Mouse (Mus musculus): Measurements from ENCODE around the gene Tuba1b. TPM values are rescaled to one million over a fixed set of nuclear protein-coding genes. Genes with fewer than 3 reads are reported as not detected.

Gene Tuba1b
- polyA plus RNA-seq, 1 experiment from 2014 or later, result 1,138 TPM

DNA sequence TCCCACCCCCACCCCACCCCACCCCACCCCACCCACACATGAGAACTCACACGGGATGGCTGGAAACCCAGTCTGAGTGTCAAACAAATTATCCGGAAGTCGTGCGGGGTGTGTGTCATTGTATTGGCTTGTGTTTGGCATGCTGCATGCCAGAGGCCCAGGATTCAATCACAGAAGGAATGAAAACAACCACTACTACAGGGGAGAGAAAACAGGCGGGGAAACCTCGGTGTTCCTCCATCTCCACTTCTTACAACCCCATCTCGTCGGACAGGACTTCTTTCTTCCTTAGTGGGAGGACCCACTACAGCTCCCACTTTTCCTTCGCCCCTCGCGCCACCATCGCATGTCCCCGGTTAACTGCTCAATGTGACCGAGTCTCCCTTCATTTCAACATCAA is 17.3 kb downstream of the Tuba1b start:
- H3K9ac ChIP-seq (replicated peaks), result peak overlapping the region; percentile 83
- peak overlapping the region; percentile 76 for H3K4me2 ChIP-seq (replicated peaks)
- H3K9me3 ChIP-seq, result no peaks in the 10 kb centered on the region
- no peak for ATAC-seq (replicated peaks)
- under 1% methylated on average over 14 of the region's 14 CpGs for WGBS
- H3K4me1 ChIP-seq, result peaks cover 34% of the 10 kb centered on the region
- peak overlapping the region; percentile 77 for H3K4me3 ChIP-seq
- peaks cover 13% of the 10 kb centered on the region for H3K36me3 ChIP-seq
- H3K27me3 ChIP-seq, result no peaks in the 10 kb centered on the region
- H3K27ac ChIP-seq (replicated peaks), result peak overlapping the region; percentile 97

DNA sequence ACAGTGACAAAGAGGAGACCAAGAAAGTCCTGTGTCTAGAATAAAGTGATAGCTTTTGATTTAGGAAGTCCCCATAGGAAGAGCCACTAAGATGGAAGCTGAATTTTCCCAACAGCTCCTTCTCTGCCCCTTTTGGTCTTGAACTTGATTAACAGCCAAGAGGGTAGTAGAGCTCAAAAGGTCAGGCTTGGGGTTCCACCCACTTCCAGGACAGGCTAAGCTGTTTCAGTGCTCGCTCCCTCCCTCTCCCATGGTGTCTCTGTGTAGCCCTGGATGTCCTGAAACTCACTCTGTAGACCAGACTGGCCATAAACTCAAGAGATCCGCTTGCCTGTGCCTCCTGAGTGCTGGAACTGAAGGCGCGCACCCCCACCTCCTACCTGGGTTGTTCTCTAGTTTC is 18.3 kb downstream of the Tuba1b start:
- Histone ChIP-seq H3K9me3 (no peaks in the 10 kb centered on the region), H3K9ac (replicated peaks) (peak overlapping the region; percentile 83; the same call in 1 of the 2 replicates), H3K4me2 (replicated peaks) (peak overlapping the region; percentile 76), H3K27ac (replicated peaks) (no peak overlapping the region), H3K36me3 (peaks cover 23% of the 10 kb centered on the region), H3K4me1 (peaks cover 34% of the 10 kb centered on the region), H3K27me3 (no peaks in the 10 kb centered on the region), H3K4me3 (peak overlapping the region; percentile 77)
- no peak for ATAC-seq (replicated peaks)
- WGBS, result 95% methylated on average over 4 of the region's 4 CpGs

DNA sequence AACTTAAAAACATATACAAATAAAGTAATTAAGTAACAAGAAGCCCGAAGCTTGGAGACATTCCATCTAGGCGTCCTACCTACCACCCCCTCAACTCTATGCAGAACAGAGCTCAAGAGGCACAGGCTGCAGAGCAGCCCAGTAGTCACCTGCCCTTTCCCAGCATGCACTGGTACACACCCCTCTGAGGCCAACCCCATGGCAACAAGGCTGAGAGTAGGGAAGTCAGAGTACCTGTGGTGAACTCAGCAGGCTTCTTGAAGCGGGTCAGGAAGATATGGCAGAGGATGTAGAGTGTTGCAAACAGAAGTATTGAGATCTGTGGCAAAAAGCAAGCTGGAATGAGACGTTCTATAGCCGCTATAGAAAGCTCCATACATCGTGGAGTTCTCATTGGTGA is 19.5 kb downstream of the Tuba1b start:
- H3K9ac ChIP-seq (replicated peaks), result no peak overlapping the region
- no peaks in the 10 kb centered on the region for H3K27me3 ChIP-seq
- H3K4me3 ChIP-seq, result no peak overlapping the region
- H3K27ac ChIP-seq (replicated peaks), result no peak overlapping the region
- no peak for ATAC-seq (replicated peaks)
- no peaks in the 10 kb centered on the region for H3K9me3 ChIP-seq
- H3K4me2 ChIP-seq (replicated peaks), result peak overlapping the region; percentile 76; the same call in 1 of the 2 replicates
- 89% methylated on average over 6 of the region's 6 CpGs for WGBS
- peaks cover 35% of the 10 kb centered on the region for H3K36me3 ChIP-seq
- peaks cover 34% of the 10 kb centered on the region for H3K4me1 ChIP-seq

DNA sequence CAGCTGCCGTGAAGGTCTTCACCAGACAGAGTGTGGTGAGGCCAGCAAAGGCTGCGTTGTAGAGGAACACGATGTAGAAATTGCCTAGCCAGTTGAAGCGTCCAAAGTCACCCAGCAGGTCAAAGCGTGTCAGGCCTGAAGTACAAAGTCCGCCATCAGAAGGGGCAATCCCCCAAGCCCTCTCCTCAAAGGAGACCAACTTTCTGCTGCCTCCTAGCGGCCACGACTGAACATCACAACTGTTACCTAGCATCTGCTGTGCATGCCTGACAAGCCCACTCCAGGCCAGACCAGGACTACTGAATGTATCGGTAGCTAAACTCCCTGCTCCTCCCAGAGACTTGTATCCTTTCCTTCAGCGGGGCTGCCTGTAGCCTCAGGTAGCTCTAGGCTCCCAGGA is 29.7 kb downstream of the Tuba1b start:
- 28% methylated on average over 10 of the region's 10 CpGs for WGBS
- H3K9ac ChIP-seq (replicated peaks), result no peak overlapping the region

DNA sequence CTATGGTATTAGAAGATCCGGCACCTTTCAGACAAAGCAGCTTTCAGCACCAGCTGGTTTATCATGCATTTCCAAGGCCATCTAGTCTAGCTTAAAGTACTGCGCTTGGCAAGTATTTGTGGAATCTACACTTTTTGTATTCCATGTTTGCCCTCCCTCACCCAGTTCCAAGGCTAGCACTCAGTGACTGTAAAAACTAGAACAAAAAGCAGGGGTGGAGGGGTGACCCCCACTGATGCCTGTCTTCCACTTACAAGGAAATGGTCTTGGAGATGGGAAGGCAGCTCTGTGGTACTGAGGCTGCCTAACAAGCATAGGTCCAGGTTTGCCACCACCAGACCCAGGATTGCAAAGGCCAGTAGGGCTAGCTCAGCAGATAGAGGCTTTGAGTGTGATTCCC is 31.8 kb downstream of the Tuba1b start:
- 92% methylated on average over 2 of the region's 2 CpGs for WGBS
- no peak for ATAC-seq (replicated peaks)

More for the DNA sequence above, 29.7 kb downstream of the Tuba1b start:
- no peak overlapping the region for H3K4me3 ChIP-seq
- ATAC-seq (replicated peaks), result no peak
- H3K27ac ChIP-seq (replicated peaks), result no peak overlapping the region
- no peaks in the 10 kb centered on the region for H3K9me3 ChIP-seq
- H3K27me3 ChIP-seq, result peaks cover 3% of the 10 kb centered on the region; the same call in 1 of the 2 replicates
- no peak overlapping the region for H3K4me2 ChIP-seq (replicated peaks)
- H3K4me1 ChIP-seq, result no peaks in the 10 kb centered on the region
- H3K36me3 ChIP-seq, result peaks cover 62% of the 10 kb centered on the region

DNA sequence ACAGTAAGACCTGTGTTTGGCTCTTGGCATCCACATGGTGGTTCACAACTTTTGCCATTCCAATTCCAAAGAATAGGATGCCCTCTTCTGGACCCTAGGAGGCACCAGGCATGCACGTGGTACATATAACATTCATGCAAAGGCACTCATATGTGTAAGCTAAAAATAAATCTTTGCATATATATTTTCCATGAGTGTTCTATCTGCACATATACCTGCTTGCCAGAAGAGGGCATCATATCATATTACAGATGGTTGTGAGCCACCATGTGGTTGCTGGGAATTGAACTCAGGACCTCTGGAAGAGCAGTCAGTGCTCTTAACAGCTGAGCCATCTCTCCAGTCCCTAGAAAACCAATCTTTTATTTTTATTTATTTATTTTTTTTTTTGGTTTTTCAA is 32.8 kb downstream of the Tuba1b start:
- ATAC-seq (replicated peaks), result no peak
- H3K27me3 ChIP-seq, result peaks cover 31% of the 10 kb centered on the region
- peaks cover 32% of the 10 kb centered on the region for H3K36me3 ChIP-seq
- H3K4me1 ChIP-seq, result peaks cover 13% of the 10 kb centered on the region
- H3K4me3 ChIP-seq, result no peak overlapping the region
- 75% methylated on average over 1 of the region's 1 CpGs for WGBS
- no peak overlapping the region for H3K9ac ChIP-seq (replicated peaks)
- no peaks in the 10 kb centered on the region for H3K9me3 ChIP-seq
- no peak overlapping the region for H3K4me2 ChIP-seq (replicated peaks)
- H3K27ac ChIP-seq (replicated peaks), result no peak overlapping the region

More for the DNA sequence above, 31.8 kb downstream of the Tuba1b start:
- peaks cover 22% of the 10 kb centered on the region; the same call in 1 of the 2 replicates for H3K27me3 ChIP-seq
- peaks cover 11% of the 10 kb centered on the region for H3K4me1 ChIP-seq
- no peak overlapping the region for H3K9ac ChIP-seq (replicated peaks)
- H3K27ac ChIP-seq (replicated peaks), result no peak overlapping the region
- no peak overlapping the region for H3K4me3 ChIP-seq
- no peak overlapping the region for H3K4me2 ChIP-seq (replicated peaks)
- H3K9me3 ChIP-seq, result no peaks in the 10 kb centered on the region
- peaks cover 41% of the 10 kb centered on the region for H3K36me3 ChIP-seq

DNA sequence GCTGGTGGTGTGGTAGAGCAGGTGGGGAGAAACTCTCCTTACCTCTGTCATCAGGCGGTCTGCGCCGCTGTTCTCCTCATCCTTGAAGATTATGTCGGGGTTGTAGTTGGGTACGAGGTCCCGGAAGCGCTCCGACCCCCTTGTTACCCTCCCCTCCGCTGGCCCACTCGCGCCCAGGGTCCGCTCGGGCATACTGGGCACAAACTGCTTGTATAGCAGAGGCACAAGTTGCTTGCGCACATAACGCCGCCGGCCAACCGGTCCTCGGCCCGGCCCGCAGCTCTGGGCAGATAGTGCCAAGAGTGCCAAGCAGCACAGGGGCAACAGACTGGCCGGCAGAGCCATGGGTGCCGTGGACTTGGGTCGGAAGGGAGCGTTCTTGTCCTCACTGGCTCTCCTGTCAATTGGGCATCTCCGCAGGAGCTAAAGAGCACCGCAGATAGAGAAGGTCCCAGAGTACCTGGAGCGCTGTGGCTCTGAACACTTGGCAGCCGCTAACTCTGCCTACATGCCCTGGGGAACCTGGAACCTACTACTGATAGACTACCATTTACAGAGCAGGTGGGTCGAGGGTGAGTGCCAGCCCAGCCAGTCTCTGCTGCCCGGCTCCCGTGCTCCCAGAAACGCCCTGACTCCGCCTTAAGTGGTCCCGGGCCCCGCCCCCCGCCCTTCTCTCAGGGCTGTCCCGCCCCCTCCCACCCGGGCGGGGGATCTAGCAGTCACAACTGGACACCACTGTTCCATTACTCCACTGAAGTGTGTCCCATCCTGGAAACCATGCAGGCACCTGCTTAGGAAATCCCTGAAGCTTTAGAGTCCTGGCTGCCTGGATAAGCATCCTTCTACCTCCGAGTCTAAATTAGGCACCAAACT is 36.2 kb downstream of the Tuba1b start, which contains the start of gene Dhh:
TSS of gene Dhh (minus strand) at position 613 of the 873 bp plus-strand sequence.
- Histone ChIP-seq H3K4me2 (replicated peaks) (peak within 1 kb of the TSS; percentile 26), H3K4me3 (peak within 1 kb of the TSS; percentile 15), H3K9ac (replicated peaks) (no peak within 1 kb of the TSS), H3K36me3 (peaks cover 3% of the 10 kb centered on the region), H3K9me3 (no peaks in the 10 kb centered on the region), H3K27me3 (peaks cover 65% of the 10 kb centered on the region), H3K27ac (replicated peaks) (no peak within 1 kb of the TSS), H3K4me1 (peaks cover 40% of the 10 kb centered on the region)
- ATAC-seq (replicated peaks), result 0 out of 2 replicates have a peak, but pooled peaks have one; percentile 14
- under 1% methylated on average over 41 of the region's 41 CpGs for WGBS

DNA sequence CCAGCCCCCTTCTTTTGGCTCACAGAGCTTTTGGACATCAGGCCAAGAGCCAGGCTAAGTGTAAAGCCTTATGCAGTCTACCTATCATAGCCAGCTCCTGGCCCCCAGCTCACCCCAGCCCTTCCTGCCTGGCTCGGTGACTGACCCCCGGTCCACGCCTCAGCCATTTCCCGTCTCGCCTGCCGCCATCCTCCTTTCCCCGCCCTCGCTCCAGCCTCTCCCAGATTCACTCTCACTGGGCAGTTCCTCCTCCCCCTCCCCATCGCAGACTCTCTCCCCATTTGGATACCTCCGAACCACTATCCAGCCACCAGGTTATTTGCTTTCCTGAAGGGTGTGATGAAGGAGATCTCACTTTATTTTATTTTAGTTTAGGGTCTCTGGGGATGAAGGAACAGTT is 36.9 kb downstream of the Tuba1b start:
- Histone ChIP-seq H3K9me3 (no peaks in the 10 kb centered on the region), H3K4me1 (peaks cover 40% of the 10 kb centered on the region), H3K4me2 (replicated peaks) (no peak overlapping the region), H3K27ac (replicated peaks) (no peak overlapping the region), H3K36me3 (no peaks in the 10 kb centered on the region), H3K4me3 (no peak overlapping the region), H3K27me3 (peaks cover 71% of the 10 kb centered on the region), H3K9ac (replicated peaks) (no peak overlapping the region)
- ATAC-seq (replicated peaks), result no peak
- 5% methylated on average over 10 of the region's 10 CpGs for WGBS

DNA sequence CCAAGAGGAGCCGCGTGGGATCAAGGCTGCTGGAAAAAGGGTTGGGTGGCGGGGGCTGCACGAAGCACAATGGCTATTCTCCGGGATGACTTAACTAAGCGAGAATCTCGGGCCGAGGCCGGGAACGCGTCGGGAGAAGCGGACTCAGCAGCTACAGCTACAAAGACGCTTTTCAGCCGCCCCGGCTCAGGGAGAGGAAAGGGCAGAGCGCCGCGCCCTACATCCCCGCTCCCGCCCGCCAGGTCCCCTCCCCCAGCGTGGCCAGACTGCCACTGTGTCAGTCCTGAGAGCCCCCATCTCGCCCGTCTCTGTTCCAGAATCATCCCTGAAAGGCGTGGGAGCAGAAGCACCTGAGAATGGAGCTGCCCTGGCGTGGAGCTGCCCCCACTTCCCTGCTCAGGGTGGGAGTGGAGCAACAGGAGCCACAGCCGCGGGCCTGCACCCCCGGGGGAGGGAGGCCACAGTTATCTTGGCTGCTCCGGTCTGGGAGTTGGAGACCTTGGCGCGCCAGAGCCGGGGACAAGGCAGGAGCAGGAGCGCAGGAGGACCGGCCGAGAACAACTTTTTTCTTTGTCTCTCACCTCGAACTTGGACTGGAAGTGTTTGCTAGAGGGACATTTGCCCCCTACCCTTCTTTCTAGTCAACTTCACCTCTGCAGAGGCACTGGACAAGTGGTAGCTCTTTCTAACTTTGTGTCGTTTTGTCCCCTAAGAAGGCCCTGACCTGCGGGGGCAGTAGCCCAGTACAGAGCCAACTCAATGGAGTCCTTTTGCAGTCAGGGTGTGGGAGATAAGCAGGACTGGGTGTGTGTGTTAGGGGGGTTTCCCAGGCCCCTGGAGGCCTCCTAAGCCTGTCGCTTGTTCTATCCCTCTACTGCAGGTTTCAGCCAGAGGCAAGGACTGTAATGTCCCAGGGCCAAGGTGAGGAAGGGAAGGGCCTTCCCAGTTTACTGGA is 38.5 kb downstream of the Tuba1b start:
- Histone ChIP-seq H3K4me2 (replicated peaks) (peak overlapping the region; percentile 37), H3K9me3 (no peaks in the 10 kb centered on the region), H3K27ac (replicated peaks) (no peak overlapping the region), H3K36me3 (no peaks in the 10 kb centered on the region), H3K4me1 (peaks cover 43% of the 10 kb centered on the region), H3K4me3 (peak overlapping the region; percentile 49), H3K27me3 (peaks cover 81% of the 10 kb centered on the region), H3K9ac (replicated peaks) (0 out of 2 replicates have a peak overlapping the region, but pooled peaks have one; percentile 11)
- whole genome bisulfite sequencing, result 2% methylated on average over 41 of the region's 41 CpGs
- no peak for ATAC-seq (replicated peaks)

DNA sequence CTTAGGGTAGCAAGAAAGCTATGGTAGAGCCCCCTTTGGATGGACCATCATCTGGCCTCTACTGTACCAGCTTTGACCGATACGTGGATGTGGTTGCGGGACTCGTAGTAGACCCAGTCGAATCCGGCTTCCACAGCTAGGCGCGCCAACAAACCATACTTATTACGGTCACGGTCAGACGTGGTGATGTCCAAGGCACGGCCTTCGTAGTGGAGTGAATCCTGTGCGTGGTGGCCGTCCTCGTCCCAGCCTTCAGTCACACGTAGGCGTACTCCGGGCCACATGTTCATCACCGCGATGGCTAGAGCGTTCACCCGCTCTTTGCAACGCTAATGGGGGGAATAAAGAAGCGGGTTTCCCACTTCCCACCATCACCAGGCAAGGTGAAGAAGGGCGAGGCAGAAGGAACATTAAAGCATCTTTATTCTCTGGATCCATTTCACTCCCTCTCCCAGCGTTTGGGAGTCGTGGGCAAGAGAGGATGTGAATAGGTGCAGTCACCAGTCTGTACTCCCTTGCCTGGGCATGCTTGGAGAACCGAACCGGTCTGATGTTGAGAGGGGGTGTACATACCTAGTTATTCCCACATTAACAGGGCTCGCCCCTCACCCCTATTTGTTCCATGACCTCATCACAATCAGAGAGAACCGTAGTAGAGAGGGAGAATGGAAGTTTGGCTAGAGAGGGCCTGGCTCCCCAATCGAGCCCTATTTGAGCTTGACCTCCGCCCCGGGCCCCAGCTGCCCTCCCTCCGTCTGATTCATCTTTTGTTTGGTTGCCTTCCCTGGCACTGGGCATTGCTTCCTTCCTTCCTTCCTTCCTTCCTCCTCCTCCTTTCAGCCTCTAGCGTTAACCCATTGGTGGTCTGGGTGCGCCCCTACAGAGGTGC is 39.4 kb downstream of the Tuba1b start:
- Histone ChIP-seq H3K9me3 (no peaks in the 10 kb centered on the region), H3K4me1 (peaks cover 43% of the 10 kb centered on the region), H3K27me3 (peaks cover 85% of the 10 kb centered on the region), H3K4me2 (replicated peaks) (peak overlapping the region; percentile 94), H3K36me3 (no peaks in the 10 kb centered on the region), H3K4me3 (peak overlapping the region; percentile 49), H3K9ac (replicated peaks) (peak overlapping the region; percentile 37; the same call in 1 of the 2 replicates), H3K27ac (replicated peaks) (no peak overlapping the region)
- 1% methylated on average over 38 of the region's 38 CpGs for WGBS
- no peak for ATAC-seq (replicated peaks)
